Mouse (Mus musculus): ENCODE results near the gene Gmfg. TPM values are rescaled to one million over a fixed set of nuclear protein-coding genes. Genes with fewer than 3 reads are reported as not detected.

Gmfg gene
- polyA plus RNA-seq, 1 experiment from 2014 or later: 8.3 TPM

- no peak for ATAC-seq (replicated peaks; ENCODE audit: insufficient number of reproducible peaks, low FRiP score, low TSS enrichment, low read depth)
- no peak overlapping the region for H3K4me2 ChIP-seq (ENCODE audit: low read depth, low read length)
Observed at GRCm38 (mm10) chr7:28495426-28495825, 58.2 kb downstream of the Gmfg start.

More at GRCm38 (mm10) chr7:28495426-28495825, 58.2 kb downstream of the Gmfg start:
- no peak overlapping the region for H3K27ac ChIP-seq (replicated peaks; ENCODE audit: low read depth, low read length)
- H3K4me1 ChIP-seq (ENCODE audit: control insufficient read depth, insufficient read depth, low read length): no peaks in the 10 kb centered on the region
- H3K36me3 ChIP-seq (replicated peaks; ENCODE audit: control insufficient read depth, insufficient read depth, low read depth, low read length): no peaks in the 10 kb centered on the region
- WGBS: 89% methylated on average over 11 of the region's 11 CpGs
- no peaks in the 10 kb centered on the region for H3K9me3 ChIP-seq (replicated peaks; ENCODE audit: control insufficient read depth, low read length)
- no peaks in the 10 kb centered on the region for H3K27me3 ChIP-seq (ENCODE audit: control insufficient read depth, insufficient read depth, low read length)
- no peak overlapping the region for H3K4me3 ChIP-seq (ENCODE audit: low read depth, low read length)
- H3K9ac ChIP-seq (replicated peaks; ENCODE audit: low read length): no peak overlapping the region
- DNase-seq (ENCODE audit: low spot score): no peak

Other genes starting within 250 kb of the Gmfg start
- gene Eid2, start 169.6 kb upstream of the Gmfg start, polyA plus RNA-seq (2014; fragmentation: Nextera tagmentation; extraction: Ambion mirVana): 10.4 and 19.9 TPM in 2 replicates
- 13.7 and 17.5 TPM in 2 replicates for gene Eid2b, start 159.7 kb upstream of the Gmfg start, polyA plus RNA-seq (2014; fragmentation: Nextera tagmentation; extraction: Ambion mirVana)
- gene Selenov, start 146.3 kb upstream of the Gmfg start, polyA plus RNA-seq (2014; fragmentation: Nextera tagmentation; extraction: Ambion mirVana): not detected in 2 replicates
- gene Dll3, start 135.2 kb upstream of the Gmfg start, polyA plus RNA-seq (2014; fragmentation: Nextera tagmentation; extraction: Ambion mirVana): 9.9 and 11.8 TPM in 2 replicates
- gene Timm50, start 125.4 kb upstream of the Gmfg start, polyA plus RNA-seq (2014; fragmentation: Nextera tagmentation; extraction: Ambion mirVana): 172 and 177 TPM in 2 replicates
- gene Supt5, start 98.7 kb upstream of the Gmfg start, polyA plus RNA-seq (2014; fragmentation: Nextera tagmentation; extraction: Ambion mirVana): 72.3 and 73.9 TPM in 2 replicates
- gene Rps16, start 86.8 kb upstream of the Gmfg start, polyA plus RNA-seq (2014; fragmentation: Nextera tagmentation; extraction: Ambion mirVana): 988 and 991 TPM in 2 replicates
- 38.8 and 50.0 TPM in 2 replicates for gene Plekhg2, start 64.8 kb upstream of the Gmfg start, polyA plus RNA-seq (2014; fragmentation: Nextera tagmentation; extraction: Ambion mirVana)
- gene Zfp36, start 57.2 kb upstream of the Gmfg start, polyA plus RNA-seq (2014; fragmentation: Nextera tagmentation; extraction: Ambion mirVana): 4.7 and 5.5 TPM in 2 replicates
- 50.1 and 50.6 TPM in 2 replicates for gene Med29, start 44.7 kb upstream of the Gmfg start, polyA plus RNA-seq (2014; fragmentation: Nextera tagmentation; extraction: Ambion mirVana)
- 80.0 and 81.4 TPM in 2 replicates for gene Paf1, start 44.5 kb upstream of the Gmfg start, polyA plus RNA-seq (2014; fragmentation: Nextera tagmentation; extraction: Ambion mirVana)
- 4.4 and 5.7 TPM in 2 replicates for gene Lrfn1, start 14.5 kb downstream of the Gmfg start, polyA plus RNA-seq (2014; fragmentation: Nextera tagmentation; extraction: Ambion mirVana)
- gene Ifnl2, start 73.0 kb downstream of the Gmfg start, polyA plus RNA-seq (2014; fragmentation: Nextera tagmentation; extraction: Ambion mirVana): not detected in 2 replicates
- not detected in 2 replicates for gene Ifnl3, start 85.4 kb downstream of the Gmfg start, polyA plus RNA-seq (2014; fragmentation: Nextera tagmentation; extraction: Ambion mirVana)
- not detected in 2 replicates for gene Sycn, start 103.4 kb downstream of the Gmfg start, polyA plus RNA-seq (2014; fragmentation: Nextera tagmentation; extraction: Ambion mirVana)
- not detected in 2 replicates for gene Nccrp1, start 109.8 kb downstream of the Gmfg start, polyA plus RNA-seq (2014; fragmentation: Nextera tagmentation; extraction: Ambion mirVana)
- gene Samd4b, start 160.7 kb downstream of the Gmfg start, polyA plus RNA-seq (2014; fragmentation: Nextera tagmentation; extraction: Ambion mirVana): 29.4 and 30.9 TPM in 2 replicates
- 25.6 and 28.6 TPM in 2 replicates for gene Pak4, start 160.7 kb downstream of the Gmfg start, polyA plus RNA-seq (2014; fragmentation: Nextera tagmentation; extraction: Ambion mirVana)
- gene Acp7, start 193.9 kb downstream of the Gmfg start, polyA plus RNA-seq (2014; fragmentation: Nextera tagmentation; extraction: Ambion mirVana): not detected in 2 replicates

Measured in embryonic facial prominence, embryonic 11.5 days (tissue).